Mouse (Mus musculus) bone marrow, adult 2 months (tissue): Measurements from ENCODE around the gene Grik1. TPM values are rescaled to one million over a fixed set of nuclear protein-coding genes. Genes with fewer than 3 reads are reported as not detected.

Experiments
- H3K27ac ChIP-seq: fragments of 200-500 bp; 2 replicates; pipeline ENCODE4 v1.5.1; 2012; ENCODE audit warnings: low read depth, mild to moderate bottlenecking, control low read depth, inconsistent platforms, low read length; ENCODE audit not compliant: control insufficient read depth, poor library complexity, insufficient read depth
- H3K4me1 ChIP-seq: fragments of 200-500 bp; 2 replicates; pipeline ENCODE4 v1.6.1; 2011; ENCODE audit warnings: low read length; ENCODE audit not compliant: control insufficient read depth, insufficient read depth
- H3K4me3 ChIP-seq: fragments of 200-500 bp; replicated peaks from 2 replicates; pipeline ENCODE3; 2011; ENCODE audit warnings: mild to moderate bottlenecking, low read depth, low read length, control low read depth; ENCODE audit not compliant: control insufficient read depth
- CTCF ChIP-seq: fragments of 200-500 bp; IDR thresholded peaks from 2 replicates; pipeline ENCODE4 v1.5.1; 2011; ENCODE audit warnings: low read length, control low read depth; ENCODE audit not compliant: control insufficient read depth, insufficient read depth
- POLR2A ChIP-seq: fragments of 200-500 bp; IDR thresholded peaks from 2 replicates; pipeline ENCODE4 v1.6.1; 2011; ENCODE audit warnings: low read depth, mild to moderate bottlenecking, control low read depth, low read length, borderline replicate concordance; ENCODE audit not compliant: control insufficient read depth
- WGBS: fragments of 180-500 bp; shearing (Covaris S2); methylation state at CpG from one replicate; pipeline ENCODE4 v1.1.7; 2018; 5-methylcytosine and 5-hydroxymethylcytosine counted together
- polyA plus RNA-seq: library from polyadenylated mRNA; stranded (reverse); fragments of >200 nt; gene quantifications from 2 replicates; pipeline ENCODE4 v1.2.4, GENCODE M21; 2011; ENCODE audit warnings: low replicate concordance; ENCODE audit not compliant: missing spikeins, insufficient read depth, insufficient read length

The Grik1 gene
- polyA plus RNA-seq, 1 experiment: not detected

GRCm38 (mm10) chr16:87911201-87911600 lies 378.9 kb downstream of the Grik1 start:
- 61% methylated on average over 2 of the region's 2 CpGs for WGBS
- no peaks in the 10 kb centered on the region for H3K4me1 ChIP-seq
- TF ChIP-seq POLR2A: no peak
- TF ChIP-seq CTCF: no peak
- H3K27ac ChIP-seq: no peak overlapping the region
- H3K4me3 ChIP-seq: no peak overlapping the region

- no peak overlapping the region for H3K4me3 ChIP-seq
- 78% methylated on average over 9 of the region's 9 CpGs for WGBS
- H3K4me1 ChIP-seq: no peaks in the 10 kb centered on the region
- no peak overlapping the region for H3K27ac ChIP-seq
- TF ChIP-seq CTCF (no peak), POLR2A (no peak)
Observed at GRCm38 (mm10) chr16:87902049-87902448, 388.0 kb downstream of the Grik1 start.

- WGBS: 72% methylated on average over 2 of the region's 2 CpGs
- Histone ChIP-seq H3K4me3 (no peak overlapping the region), H3K27ac (no peak overlapping the region), H3K4me1 (no peaks in the 10 kb centered on the region)
- no peak for TF ChIP-seq POLR2A
- no peak for TF ChIP-seq CTCF
Observed at GRCm38 (mm10) chr16:87901189-87901588, 388.9 kb downstream of the Grik1 start.

- H3K27ac ChIP-seq: no peak overlapping the region
- WGBS: 78% methylated on average over 2 of the region's 2 CpGs
- no peak for TF ChIP-seq POLR2A
- TF ChIP-seq CTCF: no peak
- H3K4me3 ChIP-seq: no peak overlapping the region
- no peaks in the 10 kb centered on the region for H3K4me1 ChIP-seq
Observed at GRCm38 (mm10) chr16:87875927-87876326, 414.1 kb downstream of the Grik1 start.

- no peak overlapping the region for H3K4me3 ChIP-seq
- no peaks in the 10 kb centered on the region for H3K4me1 ChIP-seq
- H3K27ac ChIP-seq: no peak overlapping the region
- 81% methylated on average over 6 of the region's 6 CpGs for WGBS
- TF ChIP-seq CTCF (no peak), POLR2A (no peak)
Observed at GRCm38 (mm10) chr16:87864526-87864925, 425.5 kb downstream of the Grik1 start.

- no peak for TF ChIP-seq POLR2A
- TF ChIP-seq CTCF: no peak
- Histone ChIP-seq H3K27ac (no peak overlapping the region), H3K4me1 (no peaks in the 10 kb centered on the region), H3K4me3 (no peak overlapping the region)
- 68% methylated on average over 1 of the region's 1 CpGs for WGBS
Observed at GRCm38 (mm10) chr16:87861722-87862121, 428.3 kb downstream of the Grik1 start.

GRCm38 (mm10) chr16:87853451-87854085 lies 436.5 kb downstream of the Grik1 start:
- WGBS: 75% methylated on average over 3 of the region's 3 CpGs
- no peak for TF ChIP-seq CTCF
- no peak for TF ChIP-seq POLR2A
- H3K27ac ChIP-seq: no peak overlapping the region
- H3K4me1 ChIP-seq: no peaks in the 10 kb centered on the region
- H3K4me3 ChIP-seq: no peak overlapping the region

- TF ChIP-seq CTCF (no peak), POLR2A (no peak)
- 56% methylated on average over 2 of the region's 2 CpGs for WGBS
- no peak overlapping the region for H3K27ac ChIP-seq
- H3K4me1 ChIP-seq: no peaks in the 10 kb centered on the region
- no peak overlapping the region for H3K4me3 ChIP-seq
Observed at GRCm38 (mm10) chr16:87851550-87851949, 438.5 kb downstream of the Grik1 start.

GRCm38 (mm10) chr16:87848799-87849198 lies 441.3 kb downstream of the Grik1 start:
- Histone ChIP-seq H3K4me3 (no peak overlapping the region), H3K4me1 (no peaks in the 10 kb centered on the region), H3K27ac (no peak overlapping the region)
- WGBS: 72% methylated on average over 3 of the region's 3 CpGs
- no peak for TF ChIP-seq CTCF
- no peak for TF ChIP-seq POLR2A

Other genes starting within 250 kb of the Grik1 start
- not detected in 2 replicates for gene Cldn17, start 216.7 kb upstream of the Grik1 start, polyA plus RNA-seq